Mouse (Mus musculus) liver, embryonic 11.5 days (tissue): Measurements from ENCODE around the gene Nr5a2. TPM values are rescaled to one million over a fixed set of nuclear protein-coding genes. Genes with fewer than 3 reads are reported as not detected.

Source experiments
- ATAC-seq: fragments of 200-750 bp; cut with Nextera tagmentation; replicated peaks from 2 replicates; pipeline ENCODE4 v1.8.0; 2017; ENCODE audit warnings: moderate number of reproducible peaks, mild to moderate bottlenecking, moderate TSS enrichment, moderate library complexity; ENCODE audit not compliant: low FRiP score
- DNase-seq: peaks from one replicate; pipeline ENCODE4 v3.0.0-alpha.2; 2017; ENCODE audit warnings: low spot score
- H3K27ac ChIP-seq: fragments of 300-500 bp; sonication (generic); 2 replicates; pipeline ENCODE4 v1.5.1; 2014; ENCODE audit warnings: mild to moderate bottlenecking, low read depth, low read length, control low read depth
- H3K27me3 ChIP-seq: fragments of 300-500 bp; sonication (generic); replicated peaks from 2 replicates; pipeline ENCODE4 v1.6.1; 2014; ENCODE audit warnings: low read length, mixed read lengths; ENCODE audit not compliant: control insufficient read depth, insufficient read depth
- H3K36me3 ChIP-seq: fragments of 300-500 bp; sonication (generic); 2 replicates; pipeline ENCODE4 v1.6.1; 2014; ENCODE audit warnings: mild to moderate bottlenecking, low read length, moderate library complexity, mixed read lengths; ENCODE audit not compliant: control insufficient read depth, insufficient read depth
- H3K4me1 ChIP-seq: fragments of 300-500 bp; sonication (generic); replicated peaks from 2 replicates; pipeline ENCODE4 v1.6.1; 2014; ENCODE audit warnings: low read length, mixed read lengths; ENCODE audit not compliant: control insufficient read depth, insufficient read depth
- H3K4me2 ChIP-seq: fragments of 300-500 bp; sonication (generic); 2 replicates; pipeline ENCODE4 v1.6.1; 2014; ENCODE audit warnings: mild to moderate bottlenecking, control low read depth, moderate library complexity
- H3K4me3 ChIP-seq: fragments of 300-500 bp; sonication (generic); 2 replicates; pipeline ENCODE4 v1.5.1; 2014; ENCODE audit warnings: low read depth, low read length, control low read depth
- H3K9ac ChIP-seq: fragments of 300-500 bp; sonication (generic); 2 replicates; pipeline ENCODE4 v1.6.1; 2014; ENCODE audit warnings: low read depth, low read length, control low read depth
- H3K9me3 ChIP-seq: fragments of 300-500 bp; sonication (generic); 2 replicates; pipeline ENCODE4 v1.6.1; 2016; ENCODE audit warnings: low read length, inconsistent platforms, mixed read lengths; ENCODE audit not compliant: control insufficient read depth
- WGBS: fragments of 180-500 bp; shearing (Covaris S2); extraction: QIAGEN DNeasy Blood & Tissue Kit; methylation state at CpG from one replicate; pipeline ENCODE4 v1.1.7; 2014; 5-methylcytosine and 5-hydroxymethylcytosine counted together
- polyA plus RNA-seq: library from polyadenylated mRNA; unstranded; fragments of >200 nt; fragmentation: Nextera tagmentation; extraction: Ambion mirVana; gene quantifications from 2 replicates; pipeline ENCODE4 v1.2.1, GENCODE M21; 2014

The Nr5a2 gene
- polyA plus RNA-seq, 1 experiment from 2014 or later = 5.3 TPM

DNA sequence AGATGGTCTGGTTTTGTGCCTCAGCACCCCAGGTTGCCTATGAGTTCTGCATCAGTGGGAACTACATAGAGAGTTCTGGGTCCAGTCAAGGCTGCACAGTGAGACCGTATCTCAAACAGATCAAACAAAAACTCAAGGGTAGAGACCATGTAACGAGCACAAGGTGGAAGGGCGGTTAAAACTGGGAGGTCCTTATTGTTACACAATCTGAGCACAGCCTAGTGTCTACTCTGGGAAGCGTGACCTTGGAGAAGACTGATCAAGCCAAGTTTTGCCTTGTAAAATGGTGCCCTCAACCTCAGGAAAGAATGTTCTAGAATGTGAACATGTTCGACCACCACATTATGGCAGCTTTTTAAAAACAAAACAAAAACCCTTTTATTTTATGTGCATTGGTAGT lies 12.8 kb upstream of the Nr5a2 start:
- no peaks in the 10 kb centered on the region for H3K27me3 ChIP-seq
- no peaks in the 10 kb centered on the region for H3K36me3 ChIP-seq
- no peak overlapping the region for H3K9ac ChIP-seq
- H3K9me3 ChIP-seq = no peaks in the 10 kb centered on the region
- no peak overlapping the region for H3K4me3 ChIP-seq
- no peak overlapping the region for H3K4me2 ChIP-seq
- no peaks in the 10 kb centered on the region for H3K4me1 ChIP-seq
- H3K27ac ChIP-seq = no peak overlapping the region
- ATAC-seq = no peak
- 81% methylated on average over 5 of the region's 5 CpGs for WGBS
- no peak for DNase-seq

DNA sequence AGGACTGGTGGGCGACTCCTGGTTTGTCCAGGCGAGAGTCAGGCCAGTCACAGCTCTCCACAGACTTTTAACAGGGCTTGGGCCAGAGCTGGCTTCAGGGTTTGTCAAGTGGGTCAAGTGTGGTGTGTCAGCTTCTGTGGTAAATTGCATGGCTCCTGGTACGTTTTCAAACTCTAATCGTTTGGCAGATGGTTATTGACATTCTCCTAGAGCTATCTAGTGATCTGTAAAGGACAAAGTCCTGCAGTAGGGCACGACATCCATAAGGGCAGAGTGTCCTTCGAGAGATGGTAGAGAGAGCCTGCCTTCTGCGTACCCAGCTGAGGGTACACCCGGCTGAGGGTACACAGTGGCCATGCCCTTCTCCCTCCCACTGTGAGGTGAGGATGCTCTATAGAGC lies 10.7 kb upstream of the Nr5a2 start:
- Histone ChIP-seq H3K9ac (no peak overlapping the region), H3K36me3 (no peaks in the 10 kb centered on the region), H3K27me3 (no peaks in the 10 kb centered on the region), H3K4me2 (no peak overlapping the region), H3K4me3 (no peak overlapping the region), H3K4me1 (no peaks in the 10 kb centered on the region), H3K27ac (no peak overlapping the region), H3K9me3 (no peaks in the 10 kb centered on the region)
- DNase-seq (no peak), ATAC-seq (no peak)
- WGBS = 78% methylated on average over 8 of the region's 8 CpGs

DNA sequence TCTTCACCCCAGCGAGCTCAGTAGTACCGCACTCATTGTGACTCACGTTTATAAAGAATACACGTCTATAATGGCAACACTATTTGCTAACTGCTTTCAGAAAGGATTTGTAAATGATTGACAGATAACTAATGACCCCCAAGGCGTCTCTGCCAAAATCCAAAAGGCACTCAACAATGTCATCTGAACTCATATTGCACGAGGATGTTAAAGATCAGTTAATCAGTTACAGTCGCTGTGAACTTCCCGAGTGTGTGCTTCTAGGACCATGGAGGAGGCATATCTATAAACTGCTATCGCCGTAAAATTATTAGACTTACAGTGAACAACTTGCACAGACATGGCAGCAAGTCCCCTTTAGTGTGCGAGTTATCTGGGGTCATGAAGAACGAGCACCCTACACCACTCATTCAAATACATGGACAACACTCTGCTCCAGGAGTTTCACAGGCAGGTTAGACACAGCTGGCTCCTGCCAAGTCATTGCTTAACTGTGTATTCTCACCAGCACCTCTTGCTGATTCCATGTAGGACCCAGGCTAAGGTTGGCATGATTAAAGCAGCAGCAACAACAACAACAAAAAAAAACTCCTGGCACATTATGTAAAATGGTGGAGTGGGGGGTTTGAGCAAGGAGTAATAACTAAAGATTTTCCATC lies 6.6 kb upstream of the Nr5a2 start:
- H3K36me3 ChIP-seq = no peaks in the 10 kb centered on the region
- H3K27ac ChIP-seq = no peak overlapping the region
- DNase-seq (no peak), ATAC-seq (no peak)
- H3K4me1 ChIP-seq = no peaks in the 10 kb centered on the region
- H3K27me3 ChIP-seq = no peaks in the 10 kb centered on the region
- no peaks in the 10 kb centered on the region for H3K9me3 ChIP-seq
- no peak overlapping the region for H3K4me3 ChIP-seq
- no peak overlapping the region for H3K4me2 ChIP-seq
- 66% methylated on average over 12 of the region's 12 CpGs for WGBS
- no peak overlapping the region for H3K9ac ChIP-seq

DNA sequence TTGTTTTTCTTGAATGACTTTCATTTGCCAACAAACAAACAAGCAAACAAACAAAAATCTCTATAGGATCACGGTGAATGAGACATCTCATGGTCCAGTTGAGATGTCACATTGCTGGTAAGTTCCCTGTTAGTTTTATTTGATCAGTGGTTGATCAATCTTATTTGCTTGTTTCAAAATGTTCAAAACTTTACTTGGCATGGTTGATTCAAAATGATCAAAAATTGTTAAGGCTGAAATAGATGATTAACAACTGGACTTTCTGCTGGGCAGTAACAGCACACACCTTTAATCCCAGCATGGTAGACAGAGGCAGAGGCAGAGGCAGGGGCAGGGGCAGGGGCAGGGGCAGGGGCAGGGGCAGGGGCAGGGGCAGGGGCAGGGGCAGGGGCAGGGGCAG lies 757 bp downstream of the Nr5a2 start:
- H3K4me2 ChIP-seq = peak overlapping the region; percentile 15
- 38% methylated on average over 1 of the region's 1 CpGs for WGBS
- ATAC-seq (no peak), DNase-seq (no peak)
- no peak overlapping the region for H3K27ac ChIP-seq
- H3K4me3 ChIP-seq = peak overlapping the region; percentile 7
- no peaks in the 10 kb centered on the region for H3K4me1 ChIP-seq
- H3K9ac ChIP-seq = 0 out of 2 replicates have a peak overlapping the region, but pooled peaks have one; percentile 2
- H3K36me3 ChIP-seq = no peaks in the 10 kb centered on the region
- no peaks in the 10 kb centered on the region for H3K9me3 ChIP-seq
- H3K27me3 ChIP-seq = peaks cover 36% of the 10 kb centered on the region

DNA sequence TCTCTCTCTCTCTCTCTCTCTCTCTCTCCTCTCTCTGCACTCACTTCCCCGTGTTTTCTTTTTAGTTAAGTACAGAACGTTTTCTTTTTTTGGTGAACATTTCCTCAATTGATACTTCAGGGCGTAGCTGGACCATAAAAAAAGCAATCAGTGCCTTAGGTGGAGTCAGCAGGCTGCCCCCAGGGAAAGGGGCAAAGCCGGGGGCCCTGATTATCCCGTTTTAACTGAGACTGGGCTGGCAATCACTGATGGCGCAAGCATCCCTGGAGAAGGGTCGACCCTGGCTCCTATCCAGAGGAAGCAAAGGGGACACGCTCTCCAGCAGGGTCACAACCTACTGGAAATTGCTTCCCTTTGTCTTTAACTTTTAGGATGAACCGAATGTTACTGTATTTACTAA lies 1.6 kb downstream of the Nr5a2 start:
- WGBS = 10% methylated on average over 9 of the region's 9 CpGs
- Histone ChIP-seq H3K9ac (no peak overlapping the region), H3K4me2 (peak overlapping the region; percentile 15), H3K9me3 (no peaks in the 10 kb centered on the region), H3K4me1 (no peaks in the 10 kb centered on the region), H3K27ac (no peak overlapping the region), H3K4me3 (peak overlapping the region; percentile 7), H3K36me3 (no peaks in the 10 kb centered on the region), H3K27me3 (peaks cover 44% of the 10 kb centered on the region)
- ATAC-seq = no peak
- no peak for DNase-seq

DNA sequence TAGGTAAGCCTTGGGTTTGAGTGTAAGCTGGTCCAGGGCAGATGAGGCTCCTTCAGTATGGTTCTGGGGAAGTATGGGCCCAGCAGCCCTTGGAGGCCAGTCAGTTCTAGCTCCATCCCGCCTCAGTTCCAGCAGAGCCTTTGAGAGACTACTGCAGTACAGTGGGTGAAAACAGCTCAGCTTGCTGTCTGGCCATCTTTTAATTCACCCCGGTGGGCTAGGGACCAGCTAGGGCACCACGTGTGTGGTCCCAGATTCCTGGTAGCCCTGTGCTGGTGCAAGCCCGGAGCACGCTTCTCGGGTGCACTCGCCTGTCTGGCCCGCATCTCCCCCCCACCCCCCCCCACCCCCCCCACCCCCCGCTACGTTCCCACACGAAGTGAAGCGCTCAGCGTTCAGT lies 2.1 kb downstream of the Nr5a2 start:
- WGBS = 7% methylated on average over 12 of the region's 13 CpGs
- no peak for DNase-seq
- H3K27ac ChIP-seq = peak overlapping the region; percentile 62
- H3K4me3 ChIP-seq = peak overlapping the region; percentile 33
- no peaks in the 10 kb centered on the region for H3K36me3 ChIP-seq
- H3K9me3 ChIP-seq = no peaks in the 10 kb centered on the region
- H3K27me3 ChIP-seq = peaks cover 49% of the 10 kb centered on the region
- peak; percentile 22; the same call in 1 of the 2 replicates for ATAC-seq
- H3K9ac ChIP-seq = no peak overlapping the region
- H3K4me1 ChIP-seq = no peaks in the 10 kb centered on the region
- peak overlapping the region; percentile 61 for H3K4me2 ChIP-seq

DNA sequence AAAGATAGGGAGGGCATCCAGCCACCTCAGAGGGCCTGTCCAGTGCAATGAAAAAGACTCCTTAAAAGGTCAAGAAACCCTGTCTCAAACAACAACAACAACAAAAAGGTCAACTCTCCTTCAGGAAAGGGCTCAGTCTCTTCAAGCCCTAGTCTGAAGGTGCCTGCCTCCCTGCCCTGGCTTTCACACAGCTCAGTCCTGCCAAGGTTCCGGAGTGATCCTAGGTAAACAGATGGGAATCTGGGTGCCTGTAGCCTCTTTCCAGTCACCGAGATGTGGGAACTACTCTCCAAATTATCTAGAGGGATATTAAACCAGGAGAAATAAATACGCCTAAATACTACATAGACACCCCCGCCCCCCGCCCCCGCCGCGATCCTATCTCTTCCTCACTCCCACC lies 2.6 kb downstream of the Nr5a2 start:
- 11% methylated on average over 8 of the region's 8 CpGs for WGBS
- Histone ChIP-seq H3K9ac (no peak overlapping the region), H3K9me3 (no peaks in the 10 kb centered on the region), H3K4me2 (peak overlapping the region; percentile 61), H3K27ac (peak overlapping the region; percentile 62; the same call in 1 of the 2 replicates), H3K4me1 (no peaks in the 10 kb centered on the region), H3K27me3 (peaks cover 54% of the 10 kb centered on the region), H3K4me3 (peak overlapping the region; percentile 33), H3K36me3 (no peaks in the 10 kb centered on the region)
- ATAC-seq = no peak
- no peak for DNase-seq

DNA sequence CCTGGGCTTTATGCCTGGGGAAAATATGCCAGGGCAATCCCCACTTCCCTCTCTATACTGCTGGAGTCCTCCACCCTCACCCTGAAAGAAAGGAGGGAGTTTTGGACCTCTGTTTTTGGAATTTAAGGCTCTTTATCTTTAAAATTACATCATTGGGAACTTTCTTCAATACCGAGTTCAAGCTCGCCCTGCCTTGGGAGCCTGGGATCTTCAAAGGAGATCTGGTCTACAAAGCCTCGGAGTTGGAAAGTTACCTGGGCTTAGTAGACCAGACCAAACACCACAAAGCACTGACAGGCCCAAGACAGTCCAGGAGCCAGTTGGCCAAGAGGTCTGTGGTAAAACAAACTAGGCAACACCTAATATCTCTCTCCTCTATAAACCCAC lies 6.1 kb downstream of the Nr5a2 start:
- no peak for ATAC-seq
- DNase-seq = no peak
- Histone ChIP-seq H3K4me2 (peak overlapping the region; percentile 12), H3K9ac (no peak overlapping the region), H3K36me3 (no peaks in the 10 kb centered on the region), H3K27me3 (peaks cover 86% of the 10 kb centered on the region), H3K4me3 (no peak overlapping the region), H3K27ac (no peak overlapping the region), H3K9me3 (no peaks in the 10 kb centered on the region), H3K4me1 (0 out of 2 replicates have a peak, but pooled peaks cover 4% of the 10 kb centered on the region)
- WGBS = 24% methylated on average over 3 of the region's 3 CpGs

DNA sequence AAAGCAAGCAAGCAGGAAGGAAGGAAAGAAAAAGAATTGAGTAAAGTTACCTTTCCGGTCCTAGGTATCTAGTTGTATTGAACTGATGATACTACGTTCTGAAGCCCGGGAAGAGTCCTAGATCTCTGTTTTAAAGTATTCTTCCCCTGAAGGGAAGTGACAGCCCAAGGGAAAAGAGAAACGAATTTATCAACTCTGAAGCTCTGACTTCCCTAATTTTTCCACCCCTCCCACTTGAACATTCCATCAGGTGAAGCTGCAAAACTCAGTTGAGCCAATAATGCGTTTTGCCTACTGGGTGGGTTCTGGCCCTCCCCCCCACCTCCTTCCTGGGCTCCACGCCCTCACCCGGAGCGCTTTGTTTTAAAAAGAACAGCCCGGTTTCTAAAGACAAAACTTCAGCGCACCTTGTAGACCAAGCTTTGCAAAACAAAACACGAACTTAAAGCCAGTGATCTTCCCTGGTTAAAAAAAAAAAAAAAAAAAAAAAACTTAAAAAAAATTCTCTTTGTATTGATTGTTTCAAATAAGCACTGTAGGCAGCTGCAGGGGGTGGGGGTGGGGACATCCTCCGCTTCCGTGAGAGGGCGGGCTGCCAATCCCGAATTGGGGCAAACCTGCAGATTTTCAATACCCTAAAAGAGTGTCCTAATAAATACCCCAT lies 6.7 kb downstream of the Nr5a2 start:
- Histone ChIP-seq H3K36me3 (no peaks in the 10 kb centered on the region), H3K4me3 (peak overlapping the region; percentile 17; the same call in 1 of the 2 replicates), H3K9ac (no peak overlapping the region), H3K4me1 (0 out of 2 replicates have a peak, but pooled peaks cover 4% of the 10 kb centered on the region), H3K4me2 (peak overlapping the region; percentile 68), H3K27ac (no peak overlapping the region), H3K9me3 (no peaks in the 10 kb centered on the region), H3K27me3 (peaks cover 86% of the 10 kb centered on the region)
- DNase-seq = no peak
- WGBS = 3% methylated on average over 15 of the region's 15 CpGs
- no peak for ATAC-seq
